Mouse (Mus musculus): ENCODE measurements at regions not wholly inside any gene's neighbourhood (a gene's known extent, or its start where the extent isn't known, plus 50 kb on each side); places are given as distances from the start of the nearest gene placed in this dataset.

GRCm38 (mm10) chr4:32175853-32176448, 62.7 kb upstream of the Bach2 start:
- intact Hi-C loops (cut with DNase I): no loop called here
- DNase-seq (ENCODE audit: low spot score in 2 of 2): no peak

- no peak for DNase-seq (ENCODE audit: low spot score in 2 of 2)
- intact Hi-C loops (cut with DNase I): no loop called here
Observed at GRCm38 (mm10) chr4:32176449-32177135, 62.0 kb upstream of the Bach2 start.

GRCm38 (mm10) chr4:32177933-32178639, 60.5 kb upstream of the Bach2 start:
- intact Hi-C loops (cut with DNase I): no loop called here
- no peak for DNase-seq (ENCODE audit: low spot score in 2 of 2)

- intact Hi-C loops (cut with DNase I): no loop called here
- DNase-seq (ENCODE audit: low spot score in 2 of 2): peak in 1 of 2 experiments; percentile 37
Observed at GRCm38 (mm10) chr4:32179707-32180241, 58.8 kb upstream of the Bach2 start.

- intact Hi-C loops (cut with DNase I): no loop called here
Observed at GRCm38 (mm10) chr4:32183791-32184190, 54.8 kb upstream of the Bach2 start.

GRCm38 (mm10) chr4:32185986-32186385, 52.6 kb upstream of the Bach2 start:
- intact Hi-C loops (cut with DNase I): no loop called here
- DNase-seq (ENCODE audit: low spot score in 2 of 2): no peak

More at GRCm38 (mm10) chr4:32183791-32184190, 54.8 kb upstream of the Bach2 start:
- no peak for DNase-seq (ENCODE audit: low spot score in 2 of 2)

GRCm38 (mm10) chr4:32187154-32187553, 51.5 kb upstream of the Bach2 start:
- intact Hi-C loops (cut with DNase I): no loop called here

GRCm38 (mm10) chr4:32188076-32188475, 50.5 kb upstream of the Bach2 start:
- no peak for DNase-seq (ENCODE audit: low spot score in 2 of 2)
- intact Hi-C loops (cut with DNase I): no loop called here

More at GRCm38 (mm10) chr4:32187154-32187553, 51.5 kb upstream of the Bach2 start:
- no peak for DNase-seq (ENCODE audit: low spot score in 2 of 2)

- peak; percentile 14 to 70 for DNase-seq (ENCODE audit: low spot score in 2 of 2)
- intact Hi-C loops (cut with DNase I): no loop called here
Observed at GRCm38 (mm10) chr4:32188752-32189415, 49.7 kb upstream of the Bach2 start.
